8 mouse cellular contexts compared by ENCODE assay signal in genomic region chr12:85705002-85705830, GRCm38 (mm10). TPM values are rescaled to one million over a fixed set of nuclear protein-coding genes. Genes with fewer than 3 reads are reported as not detected.
DNase-seq lines count a peak whose midpoint lies in the region; ATAC-seq and TF ChIP-seq lines count a peak whose summit lies in the region.

No protein-coding gene starts in this region.

- H3K4me1 ChIP-seq in G1E (ENCODE audit: insufficient read depth, low read depth, low read length): peaks cover 23% of the 10 kb centered on the region
- peaks cover 13% of the 10 kb centered on the region for H3K4me1 ChIP-seq in hindbrain, embryonic 13.5 days (replicated peaks)

- no peaks in the 10 kb centered on the region for H3K36me3 ChIP-seq in G1E (replicated peaks)
- H3K36me3 ChIP-seq in hindbrain, embryonic 13.5 days: no peaks in the 10 kb centered on the region

- H3K4me3 ChIP-seq in G1E (ENCODE audit: low read depth, low read length): peak overlapping the region; percentile 64
- peak overlapping the region; percentile 24 for H3K4me3 ChIP-seq in hindbrain, embryonic 13.5 days

- H3K9ac ChIP-seq in hindbrain, embryonic 13.5 days: peak overlapping the region; percentile 10

- H3K9me3 ChIP-seq in G1E (replicated peaks): no peaks in the 10 kb centered on the region
- H3K9me3 ChIP-seq in hindbrain, embryonic 13.5 days: no peaks in the 10 kb centered on the region

- peaks cover 39% of the 10 kb centered on the region for H3K27me3 ChIP-seq in G1E (ENCODE audit: insufficient read depth, low read length)
- H3K27me3 ChIP-seq in hindbrain, embryonic 13.5 days: peaks cover 32% of the 10 kb centered on the region

- TF ChIP-seq CTCF in G1E (IDR thresholded peaks at IDR 0.05; ENCODE audit: low read depth, low read length): no peak

- 11% methylated on average over 20 of the region's 20 CpGs for WGBS in hindbrain, embryonic 13.5 days

- H3K27ac ChIP-seq in hindbrain, embryonic 13.5 days: peak overlapping the region; percentile 15; the same call in 1 of the 2 replicates

- ATAC-seq in G1E (ENCODE audit: extremely low read depth, insufficient number of reproducible peaks, low FRiP score, poor library complexity, severe bottlenecking): peak; percentile 89
- ATAC-seq in hindbrain, embryonic 13.5 days (ENCODE audit: low FRiP score): no peak

- peak overlapping the region; percentile 49 for H3K4me2 ChIP-seq in hindbrain, embryonic 13.5 days

- peak; percentile 72 for DNase-seq in G1E (ENCODE audit: low spot score)
- DNase-seq in cerebellum, adult 9-11 months: peak; percentile 13
- peak; percentile 29 to 32 for DNase-seq in frontal cortex, postnatal 14 days (ENCODE audit: low spot score in 2 of 2)
- peak; percentile 15 to 24 for DNase-seq in layer of hippocampus, postnatal 25 days (ENCODE audit: extremely low spot score in 1 of 2, low spot score in 1 of 2)
- peak; percentile 95 for DNase-seq in lung, postnatal 10 days
- peak; percentile 64 for DNase-seq in ovary, postnatal 10 days (ENCODE audit: low spot score)
- DNase-seq in thymus, postnatal 25 days: peak; percentile 85

RNA-seq across cellular contexts. Expression of gene Batf, which starts 18.7 kb away (rescaled TPM):
- total RNA-seq in G1E (2014; fragmentation: Nextera tagmentation) (not detected in 2 replicates), G1E (2017) (0.41 TPM in 1 of 2 replicates, not detected in the other)
- polyA plus RNA-seq in G1E (2012): not detected in 2 replicates
- polyA plus RNA-seq in hindbrain, embryonic 13.5 days (2015; fragmentation: Nextera tagmentation; extraction: Ambion mirVana): 1.5 and 1.7 TPM in 2 replicates
- under 1 TPM; 0.30 to 0.40 TPM for total RNA-seq in layer of hippocampus, postnatal 25 days (2021)

RNA-seq across cellular contexts. Expression of gene Flvcr2, which starts 41.1 kb away (rescaled TPM):
- total RNA-seq in G1E (2014; fragmentation: Nextera tagmentation) (not detected in 2 replicates), G1E (2017) (0.16 TPM in 1 of 2 replicates, not detected in the other)
- not detected in 2 replicates for polyA plus RNA-seq in G1E (2012)
- polyA plus RNA-seq in hindbrain, embryonic 13.5 days (2015; fragmentation: Nextera tagmentation; extraction: Ambion mirVana): 4.8 and 5.2 TPM in 2 replicates
- 1 to 10 TPM; 2.5 to 3.0 TPM for total RNA-seq in layer of hippocampus, postnatal 25 days (2021)

Comparison
In these comparisons a context has a peak if more than half of its experiments do, and no peak if none do; other contexts are left out.
1. DNase-seq: peak in every context shown above with its lines; median percentile 95 in lung, postnatal 10 days; 85 in thymus, postnatal 25 days; 72 in G1E; 64 in ovary, postnatal 10 days; 30 in frontal cortex, postnatal 14 days; 20 in layer of hippocampus, postnatal 25 days; 13 in cerebellum, adult 9-11 months.